Mouse (Mus musculus) C2C12 (cell line): ENCODE measurements at regions not wholly inside any gene's neighbourhood (a gene's known extent, or its start where the extent isn't known, plus 50 kb on each side); places are given as distances from the start of the nearest gene placed in this dataset.

Experiments used
- CEBPB ChIP-seq: IDR thresholded peaks from one replicate; pipeline ENCODE4 v1.6.1; 2011; ENCODE audit warnings: low read depth, mild to moderate bottlenecking, control low read depth, moderate library complexity
- CTCF ChIP-seq: IDR thresholded peaks from one replicate; pipeline ENCODE4 v1.5.1; 2011; ENCODE audit not compliant: control insufficient read depth, insufficient read depth, insufficient read length
- FOSL1 ChIP-seq: IDR thresholded peaks from one replicate; pipeline ENCODE4 v1.8.0; 2011; ENCODE audit warnings: mild to moderate bottlenecking, low read length; ENCODE audit not compliant: poor library complexity, insufficient read depth, severe bottlenecking
- MAX ChIP-seq: IDR thresholded peaks from one replicate; pipeline ENCODE4 v1.6.1; 2011; ENCODE audit warnings: mild to moderate bottlenecking, control low read depth
- MYOD1 ChIP-seq: IDR thresholded peaks from one replicate; pipeline ENCODE4 v1.6.1; 2011; ENCODE audit warnings: low read depth; ENCODE audit not compliant: control insufficient read depth, insufficient read length
- MYOG ChIP-seq: IDR thresholded peaks from one replicate; pipeline ENCODE4 v1.6.1; 2011; ENCODE audit not compliant: control insufficient read depth, insufficient read length; ENCODE audit errors: extremely low read depth
- USF1 ChIP-seq: IDR thresholded peaks from one replicate; pipeline ENCODE4 v1.6.1; 2011; ENCODE audit warnings: low read depth, mild to moderate bottlenecking, control low read depth, moderate library complexity

DNA sequence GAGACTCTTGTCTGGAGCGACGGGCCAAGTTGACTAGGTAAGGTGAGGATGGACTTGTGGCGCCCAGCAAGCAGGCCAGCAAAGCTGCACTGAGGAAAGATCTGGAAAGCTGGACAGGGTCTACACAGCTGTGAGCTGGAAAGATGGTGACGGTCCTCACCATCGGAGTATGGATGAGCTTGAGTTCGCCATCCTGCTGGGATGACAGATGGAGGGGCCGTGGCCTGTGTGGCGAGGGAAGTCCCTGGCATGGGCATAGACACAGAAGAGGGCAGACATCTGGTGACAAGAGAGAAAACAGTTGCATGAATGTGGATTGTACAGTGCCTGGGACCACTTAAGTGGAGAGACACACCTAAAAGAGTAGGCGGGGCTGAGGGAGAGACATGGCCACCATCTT, 57.6 kb downstream of the Tmem270 start:
- TF ChIP-seq CTCF (no peak), MYOG (no peak), MAX (no peak), MYOD1 (no peak), CEBPB (no peak), USF1 (no peak), FOSL1 (no peak)
